Mouse (Mus musculus): Measurements from ENCODE around the gene Wfdc21.

DNA sequence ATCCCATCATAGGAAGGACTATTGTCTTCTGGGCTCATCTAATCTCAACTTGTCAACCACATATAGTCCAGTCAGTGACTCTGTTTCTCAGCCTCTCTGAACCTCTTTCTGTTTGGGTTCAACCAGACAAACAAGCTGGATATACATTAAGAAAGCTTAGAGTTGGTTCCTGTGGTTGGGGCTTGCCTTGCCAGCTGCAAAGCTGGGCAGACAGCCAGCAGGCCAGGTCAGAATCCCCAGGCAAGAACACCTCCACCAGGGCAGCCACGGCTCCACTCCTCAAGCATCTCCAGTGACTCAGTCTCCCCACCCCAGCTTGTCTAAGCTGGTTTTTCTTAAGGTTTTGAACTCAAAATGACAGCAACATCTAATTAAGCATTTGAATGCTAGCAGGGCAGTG is 34.1 kb upstream of the Wfdc21 start:
- TF ChIP-seq CTCF (IDR thresholded peaks at IDR 0.05; ENCODE audit: low read depth), result no peak
- TF ChIP-seq EP300 (optimal IDR thresholded peaks at IDR 0.05), result no peak
